Mouse (Mus musculus) brain, embryonic 18.5 days (tissue): ENCODE measurements around the gene Cdr2.
"Not testable (repeated sequence)": the region's sequence is repeated elsewhere in the genome, so short reads cannot be mapped to it uniquely, and the experiment has no call there.

Source experiments
- DNase-seq: peaks from one replicate; pipeline ENCODE4 v3.0.0-alpha.2; 2012; ENCODE audit warnings: low read depth, low spot score

The Cdr2 gene

GRCm38 (mm10) chr7:120972471-120972870 lies 9.6 kb downstream of the Cdr2 start:
- DNase-seq: not testable (repeated sequence)

GRCm38 (mm10) chr7:120970112-120970511 lies 12.0 kb downstream of the Cdr2 start:
- DNase-seq: no peak

DNA sequence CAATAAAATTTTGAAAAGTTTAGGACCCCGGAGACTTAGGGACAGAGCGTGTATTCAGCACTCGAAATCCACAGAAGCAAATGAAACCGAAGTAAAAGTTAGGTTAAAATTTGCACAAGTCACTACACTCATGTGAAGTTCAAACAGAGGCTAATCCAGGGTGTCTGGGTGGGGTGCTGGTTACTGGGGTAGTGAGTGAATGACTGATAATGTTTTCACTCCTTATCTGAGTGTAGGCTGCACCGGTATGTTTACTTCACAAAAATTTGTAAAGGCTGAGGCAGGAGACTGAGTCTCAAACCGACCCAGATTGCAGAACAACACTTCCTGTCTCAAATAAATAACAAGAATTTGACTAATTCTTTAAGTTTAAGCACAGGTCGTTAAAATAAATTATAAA lies 12.9 kb downstream of the Cdr2 start:
- DNase-seq: no peak

GRCm38 (mm10) chr7:120963126-120963525 lies 19.0 kb downstream of the Cdr2 start:
- no peak for DNase-seq

- no peak for DNase-seq
These were observed 20.2 kb downstream of the Cdr2 start for GRCm38 (mm10) chr7:120961893-120962292.

DNA sequence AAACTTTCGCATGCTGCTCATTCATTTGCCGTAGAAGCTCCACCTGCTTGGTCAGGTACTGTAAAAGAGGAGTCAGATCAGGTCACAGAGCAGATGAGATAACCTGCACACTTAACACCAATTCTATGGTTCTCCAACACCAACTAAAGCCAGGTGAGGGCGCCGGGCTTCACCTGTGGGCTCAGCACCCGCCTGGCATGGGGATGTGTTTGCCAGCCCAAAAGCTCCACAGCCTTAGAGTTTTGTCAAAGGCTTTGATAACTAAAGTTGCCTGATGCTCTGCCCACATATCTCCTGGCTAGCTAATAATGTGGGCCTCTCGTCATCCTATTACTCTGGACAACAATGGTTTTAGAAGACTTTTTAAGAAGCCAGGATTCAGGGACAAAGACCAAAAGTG lies 21.5 kb downstream of the Cdr2 start:
- DNase-seq: no peak

DNA sequence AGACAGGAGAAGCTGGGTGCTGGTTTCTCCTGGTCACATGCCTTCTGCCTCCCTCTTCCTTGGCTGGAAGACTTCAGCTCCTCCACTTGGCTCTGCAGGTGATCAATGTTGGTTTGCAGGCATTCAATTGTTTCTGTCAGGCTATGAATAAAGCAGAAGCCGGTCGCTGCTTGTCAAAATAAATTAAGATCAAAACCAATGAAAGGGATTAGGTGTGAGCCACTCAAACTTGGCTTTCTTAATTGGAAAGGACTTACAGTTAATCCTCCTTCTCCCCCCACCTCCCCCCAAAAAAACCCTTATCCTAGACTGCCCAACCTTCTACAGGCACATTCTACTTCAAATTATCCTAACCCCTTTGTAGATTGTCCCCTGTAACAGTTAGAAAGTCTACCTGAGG lies 22.0 kb downstream of the Cdr2 start:
- DNase-seq: no peak

- not testable (repeated sequence) for DNase-seq
These were observed 28.5 kb downstream of the Cdr2 start for GRCm38 (mm10) chr7:120953591-120953990.

- DNase-seq: no peak
These were observed 38.1 kb downstream of the Cdr2 start for GRCm38 (mm10) chr7:120943936-120944509.

DNA sequence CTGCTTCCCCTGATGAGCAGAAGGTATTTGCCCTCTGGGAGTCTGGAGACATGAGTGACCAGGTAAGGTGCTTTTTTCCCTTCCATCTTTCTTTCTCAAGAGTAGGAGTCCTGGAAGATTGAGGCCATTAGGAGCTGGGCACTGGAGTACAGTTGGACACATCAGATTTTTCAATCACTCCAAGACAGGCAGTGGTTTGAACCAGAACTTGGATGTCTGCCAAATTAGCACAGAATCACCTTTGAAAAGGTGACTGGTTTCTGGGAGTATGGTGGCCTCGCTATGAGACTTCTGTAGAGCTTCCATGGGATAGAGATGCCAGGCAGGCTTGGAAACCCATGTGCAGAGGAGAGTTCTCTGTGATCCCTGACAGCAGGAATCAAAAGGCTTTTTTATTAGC lies 39.6 kb downstream of the Cdr2 start:
- DNase-seq: no peak

GRCm38 (mm10) chr7:120941214-120941613 lies 40.9 kb downstream of the Cdr2 start:
- DNase-seq: no peak

GRCm38 (mm10) chr7:120940343-120940742 lies 41.8 kb downstream of the Cdr2 start:
- no peak for DNase-seq

DNA sequence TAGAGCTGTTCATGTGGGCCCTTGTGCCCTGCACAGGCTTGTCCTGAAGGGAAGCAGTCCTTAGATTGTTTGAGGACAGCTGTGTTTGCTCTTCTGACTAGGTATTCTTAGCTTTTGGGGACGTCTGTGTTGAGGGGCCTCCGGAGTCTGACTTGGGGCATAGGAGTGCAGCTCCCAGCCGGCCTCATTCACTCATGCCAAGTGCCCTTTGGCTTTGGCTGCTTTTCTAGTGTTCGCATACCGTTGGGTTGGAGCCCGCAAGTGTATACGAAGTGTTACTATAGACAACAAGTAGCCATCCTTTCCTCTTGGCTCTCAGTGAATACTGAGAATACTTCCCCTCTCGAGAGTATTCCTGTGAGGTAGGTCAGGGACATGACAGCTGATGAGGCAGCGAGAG lies 43.9 kb downstream of the Cdr2 start:
- DNase-seq: no peak

GRCm38 (mm10) chr7:120936522-120936921 lies 45.6 kb downstream of the Cdr2 start:
- DNase-seq: no peak

DNA sequence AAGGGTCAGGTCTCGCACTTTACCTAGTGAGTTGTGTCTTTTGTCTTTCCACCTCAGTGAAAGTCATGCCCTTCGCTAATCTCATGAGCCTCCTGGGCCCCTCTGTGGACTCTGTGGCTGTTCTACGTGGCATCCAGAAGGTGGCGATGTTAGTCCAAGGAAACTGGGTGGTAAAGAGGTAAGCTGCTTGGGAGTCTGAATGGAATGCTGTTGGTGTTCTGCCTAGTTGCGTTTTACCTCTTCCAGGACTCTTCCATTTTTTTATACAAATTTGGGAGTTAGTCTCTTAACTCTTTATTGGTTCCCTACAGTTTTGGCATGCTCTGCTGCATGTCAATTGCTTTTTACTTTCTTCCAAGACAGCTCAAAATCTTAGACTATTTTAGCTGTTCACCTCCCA lies 47.4 kb downstream of the Cdr2 start:
- DNase-seq: peak; percentile 30

DNA sequence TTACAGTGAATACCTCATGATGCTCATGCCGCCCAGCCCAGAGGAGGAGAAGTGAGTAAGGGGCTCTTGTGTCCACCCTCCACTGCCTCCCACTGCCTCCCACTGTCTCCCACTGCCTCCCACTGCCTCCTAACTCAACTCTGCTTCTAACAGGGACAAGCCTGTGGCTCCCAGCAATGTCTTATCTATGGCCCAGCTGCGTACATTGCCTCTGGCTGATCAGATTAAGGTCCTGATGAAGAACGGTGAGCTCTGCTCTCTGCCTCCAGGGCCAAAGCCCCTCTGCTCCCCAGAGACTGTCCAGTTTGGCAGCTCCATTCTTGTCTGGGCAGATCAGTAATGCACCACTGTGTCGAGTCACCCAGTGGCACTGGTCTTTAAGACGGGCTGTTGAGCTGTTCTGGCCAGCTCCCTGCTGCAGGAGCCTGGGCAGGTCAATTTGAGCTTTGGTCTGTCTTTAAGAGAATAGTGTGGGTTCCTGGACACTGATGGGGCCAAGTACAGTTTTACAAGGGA lies 48.4 kb downstream of the Cdr2 start:
- no peak for DNase-seq

- DNase-seq: no peak
These were observed 49.0 kb downstream of the Cdr2 start for GRCm38 (mm10) chr7:120933110-120933509.

- peak; percentile 54 for DNase-seq
These were observed 63.6 kb downstream of the Cdr2 start for GRCm38 (mm10) chr7:120918526-120918962.

DNA sequence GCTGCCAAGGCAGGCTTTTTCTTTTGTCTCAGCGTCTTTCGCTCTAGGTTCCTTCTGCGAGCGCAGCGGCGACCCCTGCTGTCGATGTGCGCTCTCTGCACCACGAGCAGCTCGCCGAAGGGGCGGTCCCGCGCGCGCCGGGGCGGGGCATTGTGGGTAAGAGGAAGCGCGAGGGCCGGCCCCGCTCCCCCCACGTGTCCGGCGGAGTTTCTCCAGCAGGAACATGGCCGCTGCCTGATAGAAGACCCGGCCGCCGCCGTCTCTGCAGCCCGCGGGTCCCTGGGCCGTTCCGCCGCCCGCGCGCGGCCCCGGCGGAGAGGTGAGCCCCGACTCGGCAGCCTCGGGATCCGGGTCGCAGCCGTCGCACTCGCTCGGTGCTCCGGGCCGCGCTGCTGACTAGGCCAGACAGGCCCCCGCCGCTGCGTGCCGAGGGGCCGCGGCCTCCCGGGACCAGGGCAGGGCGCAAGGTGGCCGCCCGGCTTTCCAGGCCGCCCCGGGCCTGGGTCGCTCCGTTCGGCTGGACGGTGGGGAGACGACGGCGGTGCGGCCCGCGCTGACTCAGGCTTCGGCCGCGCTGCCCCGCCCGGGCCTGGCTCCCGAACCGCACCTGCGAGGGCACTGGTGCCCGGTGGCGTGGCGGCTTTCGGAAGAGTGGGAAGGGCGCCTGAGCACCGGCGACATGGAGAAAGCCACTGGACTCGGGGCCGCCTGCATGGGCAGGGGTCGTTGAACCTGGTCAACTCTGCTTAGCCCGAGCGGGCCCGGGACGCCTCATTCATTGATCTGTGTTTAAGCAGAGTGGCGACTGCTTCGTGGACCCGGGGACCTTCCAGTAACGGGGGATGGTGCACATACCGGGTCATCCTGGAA lies 64.3 kb downstream of the Cdr2 start, which contains the start of gene Polr3e:
Gene Polr3e (plus strand): TSS at position 153 of the 870 bp plus-strand sequence.
- DNase-seq: peak; percentile 91

- no peak for DNase-seq
These were observed 64.9 kb downstream of the Cdr2 start for GRCm38 (mm10) chr7:120917279-120917591.

DNA sequence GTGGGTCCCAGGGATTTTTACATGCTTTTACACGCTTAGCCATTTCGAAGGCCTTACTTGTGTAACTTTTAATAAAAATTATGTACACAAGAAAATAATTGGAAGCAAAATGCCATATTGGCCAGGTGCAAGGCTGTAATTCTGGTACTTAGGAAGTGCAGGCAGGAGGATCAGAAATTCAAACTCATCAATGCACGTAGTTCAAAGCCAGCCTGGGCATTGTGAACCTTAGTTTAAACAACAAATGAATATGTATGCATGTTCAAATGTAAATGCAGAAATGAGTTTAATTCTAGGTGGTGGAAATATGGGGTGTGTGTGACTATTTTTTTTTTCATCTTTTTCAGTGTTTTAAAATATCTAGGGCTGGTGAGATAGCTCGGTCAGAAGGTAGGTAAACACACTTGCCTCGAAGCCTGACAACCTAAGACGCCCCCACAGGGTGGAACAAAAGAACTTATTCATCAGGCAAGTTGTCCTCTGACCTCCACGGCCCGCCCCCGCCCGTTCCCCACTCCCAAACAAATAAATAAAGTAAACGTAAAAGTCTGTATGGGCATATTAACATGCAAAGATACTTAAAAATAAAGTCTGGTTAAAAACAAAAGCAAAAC lies 65.7 kb downstream of the Cdr2 start:
- no peak for DNase-seq

DNA sequence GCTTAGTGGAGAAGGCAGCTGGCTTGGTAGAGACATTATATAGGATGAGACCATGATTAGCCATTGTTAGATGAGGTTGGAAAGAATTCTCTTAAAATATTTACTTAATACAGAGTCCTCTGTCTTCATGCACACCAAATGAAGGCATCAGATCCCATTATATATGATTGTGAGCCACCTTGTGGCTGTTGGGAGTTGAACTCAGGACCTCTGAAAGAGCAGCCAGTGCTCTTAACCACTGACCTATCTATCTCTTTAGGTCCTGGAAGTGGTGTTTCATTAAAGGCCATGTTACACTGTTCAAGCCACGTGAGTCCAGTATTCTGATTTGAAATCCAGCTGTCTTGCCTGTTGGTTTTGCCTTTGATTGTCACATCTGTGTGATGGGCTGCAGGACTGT lies 68.8 kb downstream of the Cdr2 start:
- DNase-seq: no peak

DNA sequence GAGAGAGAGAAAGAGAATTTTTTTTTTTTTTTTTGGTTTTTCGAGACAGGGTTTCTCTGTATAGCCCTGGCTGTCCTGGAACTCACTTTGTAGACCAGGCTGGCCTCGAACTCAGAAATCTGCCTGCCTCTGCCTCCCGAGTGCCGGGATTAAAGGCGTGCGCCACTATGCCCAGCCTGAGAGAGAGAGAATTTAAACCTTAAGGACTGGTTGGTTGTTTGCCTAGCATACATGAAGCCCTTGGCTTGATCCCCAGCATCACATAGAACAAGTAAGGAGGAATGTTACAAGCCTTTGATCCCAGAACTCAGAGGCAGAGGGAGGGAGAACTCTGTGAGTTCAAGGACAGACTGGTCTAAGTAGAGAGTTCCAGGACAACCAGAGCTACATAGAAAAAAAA lies 70.8 kb downstream of the Cdr2 start:
- not testable (repeated sequence) for DNase-seq
